Mouse (Mus musculus) CD4-positive helper T cell, adult 2 months (primary cell): ENCODE results near the gene Rras.

ENCODE experiments used
- DNase-seq: peaks from one replicate; pipeline ENCODE4 v3.0.0-alpha.2; 2012; ENCODE audit warnings: low read depth, missing footprints, low spot score

Rras gene

DNA sequence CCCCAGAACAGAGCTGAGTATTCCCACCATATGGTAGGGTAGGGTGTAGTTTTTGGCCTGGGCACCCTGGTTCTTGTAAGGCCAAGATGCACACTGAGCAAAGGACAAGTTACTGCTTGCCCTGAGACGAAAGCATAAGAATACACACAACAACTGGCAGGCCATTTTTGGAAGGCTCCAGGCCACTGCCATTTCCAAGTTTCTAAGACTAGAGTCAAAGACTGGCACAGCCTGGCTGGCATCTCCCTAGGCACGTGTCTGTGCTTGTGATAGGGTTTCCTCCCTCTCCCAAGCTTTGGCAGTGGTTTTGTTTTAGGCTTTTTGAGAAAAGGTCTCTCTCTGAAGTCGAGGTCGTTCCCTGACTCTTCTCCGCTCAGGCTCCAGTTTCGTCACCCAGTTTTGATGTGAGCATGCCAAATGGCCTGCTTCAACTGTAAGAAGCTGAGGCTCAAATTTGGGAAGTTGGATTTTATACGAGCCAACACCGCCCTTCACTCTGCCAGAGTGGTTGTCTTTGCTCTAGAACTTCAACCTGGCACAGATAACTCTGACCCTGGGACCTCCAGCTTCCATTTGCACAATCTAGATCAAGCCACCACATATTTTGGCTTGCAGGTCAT is 8.0 kb downstream of the Rras start:
- no peak for DNase-seq

DNA sequence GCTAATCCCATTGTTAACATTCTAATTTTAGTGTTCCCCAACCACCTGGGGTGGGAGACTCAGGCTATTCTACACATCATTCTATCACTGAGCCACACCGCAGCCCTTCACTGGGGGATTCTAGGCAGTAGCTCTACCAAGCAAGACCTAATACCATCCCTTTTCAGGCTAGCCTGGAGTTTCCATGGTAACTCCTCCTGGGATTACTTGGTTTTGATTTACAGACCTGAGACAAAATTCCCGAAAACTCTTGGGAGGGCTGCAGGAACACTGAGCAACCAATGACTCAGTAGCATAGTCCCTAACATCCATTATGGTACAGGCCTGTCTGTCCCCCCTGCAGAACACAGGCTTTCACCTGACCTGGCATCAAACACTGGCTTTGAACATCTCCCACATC is 8.5 kb downstream of the Rras start:
- DNase-seq: no peak

DNA sequence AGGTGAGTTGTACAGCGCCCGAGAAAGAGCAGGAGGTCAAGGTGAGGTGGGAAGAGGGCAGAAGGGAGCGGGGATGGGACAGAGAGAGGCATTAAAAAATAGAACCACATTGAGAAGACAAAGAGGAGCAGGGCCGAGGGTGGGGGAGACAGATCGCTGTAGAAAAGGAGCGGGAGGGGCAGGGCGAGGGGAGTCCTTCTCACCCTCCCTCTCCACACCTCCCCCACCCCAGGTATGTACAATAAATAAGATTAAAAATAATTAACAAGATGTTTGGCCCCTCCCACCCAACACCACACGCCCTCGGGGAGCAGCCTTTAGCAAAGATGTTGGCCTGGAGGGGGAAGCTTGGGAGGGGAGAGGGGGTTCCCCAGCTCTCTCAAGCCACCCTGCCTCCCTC is 10.0 kb downstream of the Rras start:
- DNase-seq: no peak

DNA sequence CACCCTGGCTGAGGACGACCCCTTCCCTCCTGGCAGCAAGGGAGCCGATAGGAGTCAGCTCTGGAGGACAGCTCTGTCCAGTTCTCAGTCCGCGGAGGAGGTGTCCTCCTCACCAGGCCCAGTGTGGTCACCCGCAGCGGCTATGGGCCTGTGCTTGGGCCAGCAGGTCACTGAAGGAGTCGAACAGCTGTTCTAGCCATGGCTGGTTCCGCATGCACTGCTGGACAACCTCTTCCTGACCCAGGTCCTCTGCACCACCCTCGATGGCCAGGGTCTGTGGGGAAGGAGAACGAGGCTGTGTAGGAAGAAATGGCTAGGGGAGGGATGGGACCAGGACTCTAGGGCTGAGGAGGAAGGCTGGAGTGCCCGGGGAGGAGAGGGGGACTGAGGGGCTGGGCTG is 10.6 kb downstream of the Rras start:
- no peak for DNase-seq

DNA sequence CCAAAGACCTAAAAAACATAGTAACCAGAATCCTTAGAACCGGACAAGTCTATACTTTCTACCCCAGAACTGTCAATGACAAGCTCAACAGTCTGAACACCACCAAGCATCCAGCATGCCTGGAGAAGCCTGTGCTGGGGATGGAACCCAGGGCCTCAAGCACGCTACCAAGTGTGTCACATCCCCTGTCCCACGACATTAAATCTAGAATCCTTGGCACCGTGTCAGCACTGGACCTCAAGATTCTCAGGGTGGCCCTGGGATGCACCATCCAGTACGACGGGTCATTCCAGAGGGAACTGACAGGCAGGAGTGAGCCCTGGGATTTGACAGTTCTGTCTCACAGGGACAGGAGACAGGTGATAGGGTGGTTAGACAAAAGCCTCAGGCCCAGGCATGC is 12.2 kb downstream of the Rras start:
- DNase-seq: no peak

DNA sequence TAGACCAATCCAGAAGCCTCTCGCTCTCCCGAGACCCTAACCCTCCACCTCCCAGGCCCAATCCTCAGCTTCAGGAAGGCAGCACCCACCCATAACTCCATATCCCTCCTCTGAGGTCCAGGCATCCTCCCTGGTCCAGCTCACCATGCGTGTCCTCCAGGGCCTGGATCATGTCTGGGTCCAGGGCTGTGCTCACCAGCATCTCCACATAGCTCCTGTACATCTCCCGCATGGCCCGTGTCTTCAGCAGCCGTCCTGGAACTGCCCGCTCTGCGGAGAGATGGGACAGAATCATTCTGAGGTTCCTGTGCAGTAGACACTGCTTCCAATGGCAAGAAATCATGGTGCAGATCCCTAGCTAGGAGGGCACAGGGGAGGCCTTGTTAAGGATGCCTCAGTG is 13.1 kb downstream of the Rras start:
- no peak for DNase-seq

DNA sequence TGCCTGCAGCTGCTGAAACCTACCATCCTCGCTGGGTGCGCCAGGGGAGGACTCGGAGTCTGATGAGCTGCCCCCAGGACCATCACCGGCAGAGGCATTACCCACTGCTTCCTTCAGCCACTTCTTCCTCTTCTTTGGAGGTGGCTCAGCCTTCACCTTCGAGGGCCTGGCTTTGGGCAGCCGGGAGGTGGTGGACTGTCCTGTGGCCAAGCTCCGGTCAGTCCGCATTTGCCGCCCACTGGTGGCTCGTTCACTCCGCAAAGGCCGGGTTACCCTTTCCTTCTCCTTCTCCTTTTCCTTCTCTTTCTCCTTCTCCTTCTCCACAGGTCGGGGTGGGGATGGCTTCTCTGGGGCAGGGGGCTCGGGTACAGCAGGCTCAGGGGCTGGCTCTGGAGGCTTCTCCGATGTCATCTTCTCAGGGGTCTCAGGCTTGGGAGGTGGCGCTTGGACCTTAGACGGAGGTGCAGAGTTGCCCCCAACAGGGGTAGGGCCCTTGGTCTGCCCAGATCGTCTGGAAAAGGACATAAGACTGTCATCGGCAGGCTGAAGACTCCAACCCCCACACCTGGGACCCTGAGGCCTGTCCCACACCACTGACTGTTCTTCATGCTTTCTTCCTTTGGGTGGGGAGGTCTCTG is 16.1 kb downstream of the Rras start:
- no peak for DNase-seq

DNA sequence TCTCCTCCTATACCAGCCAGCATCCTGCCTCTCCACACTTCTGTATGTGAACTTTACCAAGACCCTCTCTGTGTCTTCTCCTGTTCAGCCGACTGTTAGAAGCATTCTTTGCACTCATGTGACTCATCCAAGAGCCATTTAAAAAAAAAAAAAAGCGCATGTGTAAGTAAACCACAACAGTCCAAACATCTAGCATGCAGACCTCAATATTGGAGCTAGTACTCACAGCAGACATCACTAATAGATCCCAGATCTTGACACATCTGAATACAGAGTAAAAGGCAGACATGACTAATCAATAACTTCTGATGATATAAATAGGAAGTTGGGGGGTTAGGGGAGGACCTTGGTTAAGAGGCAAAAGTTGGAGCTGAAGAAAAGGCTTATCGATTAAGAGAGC is 17.9 kb downstream of the Rras start:
- DNase-seq: no peak

DNA sequence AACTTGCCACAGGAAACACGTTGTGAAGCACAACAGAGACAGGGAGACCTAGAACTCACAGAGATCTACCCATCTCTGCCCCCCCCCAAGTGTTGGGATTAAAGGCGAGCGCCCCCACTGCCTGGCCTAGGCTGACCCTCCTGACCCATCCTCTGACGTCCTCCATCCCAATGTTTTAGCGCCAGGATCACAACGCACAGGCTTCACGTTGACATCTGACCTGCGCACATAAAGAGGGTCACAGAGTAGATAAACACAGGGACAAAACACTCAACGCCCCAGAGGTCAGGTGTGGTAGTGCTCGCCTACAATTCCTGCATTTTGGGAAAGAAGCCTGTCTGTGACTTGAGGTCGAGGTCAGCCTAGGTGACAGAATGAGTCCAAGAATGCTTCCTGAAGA is 18.9 kb downstream of the Rras start:
- DNase-seq: no peak

DNA sequence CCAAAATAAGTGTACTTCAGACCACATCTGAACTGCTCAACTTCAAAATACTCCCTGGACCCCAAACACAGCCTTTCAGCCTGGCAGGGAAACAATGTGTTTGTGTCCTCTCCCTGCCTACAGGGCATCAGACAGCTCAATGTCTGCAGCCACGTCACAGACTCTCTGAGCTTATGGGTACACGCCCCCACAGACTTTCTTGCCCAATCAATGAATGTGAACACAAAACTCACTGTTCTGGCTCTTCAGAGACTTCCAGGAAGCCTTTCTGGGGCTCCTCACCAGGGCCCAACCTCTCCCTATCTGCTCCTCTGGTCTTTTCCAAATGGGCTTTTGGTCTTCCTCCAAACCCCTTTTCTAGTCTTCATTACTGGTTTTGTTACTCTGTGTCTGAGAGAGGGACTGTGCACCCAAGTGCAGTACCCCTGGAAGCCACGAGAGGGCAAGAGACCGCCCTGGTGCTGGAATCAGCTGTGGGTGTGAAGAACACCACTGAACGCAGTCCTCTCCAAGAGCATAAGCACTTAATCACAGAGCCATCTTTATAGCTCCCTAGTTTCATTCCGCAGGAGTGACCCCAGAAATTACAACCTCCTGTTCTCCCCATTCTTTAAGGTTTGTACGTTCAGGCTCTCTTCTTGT is 20.1 kb downstream of the Rras start:
- peak; percentile 67 for DNase-seq

DNA sequence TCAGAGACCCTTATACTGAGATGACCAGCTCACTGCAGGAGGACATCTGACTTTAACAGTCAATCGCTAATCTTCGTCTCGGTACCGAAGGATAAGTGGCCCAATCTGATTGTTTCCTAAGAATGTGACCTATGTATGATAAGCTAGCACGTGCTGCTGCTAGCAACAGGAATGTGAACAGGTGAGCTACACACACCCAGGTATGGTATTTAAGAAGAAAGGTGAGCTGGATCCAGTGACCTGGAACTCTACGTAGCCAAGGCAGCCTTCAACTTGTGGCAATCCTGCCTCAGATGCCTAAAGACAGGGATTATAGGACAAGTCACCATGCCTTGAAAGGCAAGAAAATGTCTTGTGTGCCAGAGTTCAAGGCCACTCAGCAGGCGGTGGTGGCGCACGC is 20.6 kb downstream of the Rras start:
- DNase-seq: no peak

DNA sequence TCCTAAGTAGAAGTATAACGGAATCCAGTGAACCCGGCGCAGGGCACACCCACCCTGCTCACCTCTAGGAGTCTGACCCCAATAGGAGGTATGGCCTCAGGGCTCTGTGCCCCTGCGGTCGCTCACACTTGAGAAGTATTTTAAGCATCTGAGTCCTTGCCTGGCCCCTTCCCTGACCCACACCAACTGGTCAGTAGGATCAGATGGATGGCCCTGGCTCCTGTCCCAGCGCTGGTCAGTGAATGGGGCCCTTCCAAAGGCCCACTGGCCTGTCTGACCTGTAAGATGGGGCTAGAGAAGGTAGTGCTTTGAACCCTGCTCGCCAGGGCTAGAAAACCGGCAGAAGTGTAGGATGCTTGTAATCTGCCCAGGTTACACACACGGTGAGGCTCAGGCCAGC is 23.1 kb downstream of the Rras start:
- no peak for DNase-seq

DNA sequence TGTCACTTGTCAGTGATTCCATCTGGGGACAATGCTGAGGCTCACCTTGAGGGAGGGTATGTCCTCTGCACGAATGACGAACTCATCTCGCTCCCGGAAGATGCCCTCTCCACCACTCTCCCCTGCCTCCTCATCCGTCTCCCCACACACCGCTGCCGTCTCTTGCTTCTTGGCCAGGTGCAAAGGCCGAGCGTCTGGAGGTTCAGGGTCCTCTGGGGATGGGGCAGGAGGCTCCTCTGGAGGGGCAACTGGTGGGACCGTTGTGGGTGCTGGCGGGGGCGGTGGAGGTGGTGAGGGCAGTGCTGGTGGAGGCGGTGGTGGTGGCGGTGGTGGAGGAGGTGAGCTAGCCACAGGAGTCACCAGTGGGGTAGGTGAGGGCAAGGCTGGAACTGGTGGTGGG is 25.5 kb downstream of the Rras start:
- DNase-seq: no peak

DNA sequence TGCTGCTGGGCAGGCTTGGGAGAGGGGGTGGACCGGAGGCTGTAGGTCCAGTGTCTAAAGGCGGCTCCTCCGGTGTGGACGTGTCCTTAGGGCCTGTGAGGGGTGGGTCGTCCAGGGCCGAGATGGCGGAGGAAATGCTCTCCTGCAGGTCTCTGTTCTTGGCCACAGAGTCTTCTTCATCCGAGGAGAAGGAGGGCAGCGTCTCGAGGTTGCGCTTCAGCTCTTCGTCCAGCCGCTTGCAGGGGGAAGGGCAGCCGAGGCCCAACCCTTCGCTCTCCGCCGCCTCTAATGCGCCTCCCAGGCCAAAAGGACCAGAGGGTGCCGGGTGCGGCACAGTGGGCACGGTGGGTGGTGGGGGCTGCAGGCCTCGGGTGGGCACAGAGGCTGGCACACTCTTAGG is 28.0 kb downstream of the Rras start:
- no peak for DNase-seq

DNA sequence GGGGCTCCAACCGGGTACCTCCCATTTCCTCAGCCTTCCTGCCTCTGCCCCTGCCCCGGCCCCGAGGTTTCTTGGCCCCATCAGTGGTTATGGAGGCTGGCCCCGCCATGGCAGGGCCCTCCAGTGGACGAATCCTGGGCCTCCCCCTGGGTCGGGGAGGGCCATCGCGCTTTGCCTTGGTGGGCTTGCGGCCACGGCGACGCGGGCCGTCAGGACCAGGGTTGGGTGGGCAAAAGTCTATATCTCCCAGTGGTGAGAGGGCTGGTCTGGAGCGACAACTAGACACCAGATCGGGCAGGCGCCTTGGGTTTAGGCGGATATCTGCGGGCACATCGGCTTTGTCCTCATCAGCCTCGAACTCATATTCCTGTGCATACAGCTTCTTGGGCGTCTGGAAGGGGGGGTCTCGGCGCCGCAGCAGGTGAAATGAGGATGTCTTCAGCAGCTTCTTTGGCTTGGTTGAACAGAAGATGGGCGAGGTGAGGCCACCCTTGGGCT is 29.1 kb downstream of the Rras start:
- DNase-seq: no peak

DNA sequence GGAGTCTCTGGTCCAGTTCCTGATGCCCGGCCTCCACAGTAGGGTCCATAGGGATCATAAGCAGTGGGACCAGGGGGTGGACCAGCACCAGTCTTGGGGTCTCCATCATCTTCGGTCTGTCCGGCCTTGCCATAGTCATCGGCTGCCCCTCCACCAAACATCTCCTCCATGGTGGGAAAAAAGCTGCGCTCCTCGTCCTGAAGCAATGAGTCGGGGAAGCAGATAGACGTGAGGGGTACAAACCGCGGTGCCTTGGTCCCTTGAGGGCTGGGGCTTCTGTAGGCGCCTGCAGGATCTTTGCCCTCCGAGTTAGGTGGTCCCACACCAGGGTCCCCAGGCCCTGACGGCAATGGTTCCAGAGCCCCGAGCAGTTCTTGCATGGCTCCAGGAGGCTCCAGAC is 29.7 kb downstream of the Rras start:
- DNase-seq: no peak

DNA sequence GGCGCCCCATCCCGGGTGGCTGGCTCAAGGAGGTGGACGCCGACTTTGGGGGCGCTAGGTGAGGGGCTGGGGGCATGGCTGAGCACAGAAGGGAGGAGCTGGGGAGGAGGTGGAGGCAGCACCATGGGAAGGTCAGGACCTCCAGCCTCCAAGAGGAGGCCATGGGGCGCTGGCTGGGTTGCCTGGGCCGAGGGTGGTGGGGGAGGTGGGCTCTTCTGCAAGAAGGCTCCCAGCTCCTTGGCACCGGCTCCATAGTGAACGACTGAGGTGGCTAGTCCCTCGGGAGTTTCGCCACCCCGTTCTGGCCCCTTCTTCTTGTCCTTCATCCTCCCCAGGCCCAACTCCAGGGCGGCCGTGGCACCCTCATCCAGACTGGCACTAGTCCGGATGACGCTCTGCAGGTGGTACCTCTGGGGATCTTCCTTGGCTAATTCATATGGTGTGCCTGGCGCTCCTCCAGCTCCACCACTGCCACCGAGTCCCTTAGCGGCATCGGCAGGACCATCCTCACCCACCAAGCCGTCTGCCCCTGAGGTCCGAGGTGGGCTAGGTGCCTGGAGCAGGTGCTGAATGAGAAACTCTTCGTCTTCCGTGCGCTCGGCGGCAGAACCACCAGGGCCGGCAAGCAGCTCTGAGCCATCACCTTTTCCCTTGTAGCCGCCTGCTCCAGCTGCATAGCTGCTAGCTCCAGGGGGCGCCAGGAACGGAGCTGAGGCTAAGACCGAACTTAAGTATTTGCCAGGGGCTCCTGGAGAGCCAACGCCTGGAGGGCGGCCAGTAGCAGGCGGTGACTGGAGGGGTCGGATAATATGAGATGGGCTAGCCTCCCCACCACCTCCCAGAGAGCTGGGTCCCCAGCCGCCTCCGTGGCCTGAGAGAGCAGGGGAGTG is 30.5 kb downstream of the Rras start:
- DNase-seq: no peak

DNA sequence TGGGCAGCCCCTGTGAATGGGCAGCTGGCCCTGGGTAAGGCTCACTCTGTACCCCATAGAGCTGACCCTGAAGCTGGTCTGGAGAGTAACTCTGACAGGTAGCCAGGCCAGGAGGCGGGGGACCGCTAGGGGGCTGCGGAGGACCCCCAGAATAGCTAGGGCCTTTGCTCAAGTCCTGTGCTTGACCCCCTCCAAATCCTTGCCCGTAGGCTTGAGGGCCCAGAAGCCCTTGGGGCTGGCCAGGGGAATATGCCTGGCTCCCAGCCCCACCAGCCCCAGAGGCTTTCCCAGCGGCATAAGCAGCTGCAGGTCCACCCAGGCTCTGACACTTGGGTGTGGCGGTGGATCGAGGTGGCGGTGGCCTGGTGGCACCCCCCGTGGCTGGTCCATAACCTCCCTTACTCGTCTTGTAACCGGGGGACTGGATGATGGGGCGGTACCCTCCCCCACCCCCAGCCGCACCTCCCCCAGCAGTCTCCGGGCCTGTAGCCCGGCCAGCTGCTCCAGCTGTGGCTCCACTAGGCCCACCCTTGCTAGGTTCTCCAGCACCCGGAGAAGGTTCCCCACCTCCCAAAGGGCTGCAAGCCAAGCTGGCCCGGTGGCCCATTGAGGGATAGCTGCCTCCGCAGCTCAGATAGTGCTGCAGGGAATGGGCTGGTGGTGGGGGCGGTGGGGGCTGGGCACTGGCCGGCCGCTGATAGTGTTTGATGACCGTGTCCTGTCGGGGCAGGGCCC is 31.3 kb downstream of the Rras start:
- no peak for DNase-seq

DNA sequence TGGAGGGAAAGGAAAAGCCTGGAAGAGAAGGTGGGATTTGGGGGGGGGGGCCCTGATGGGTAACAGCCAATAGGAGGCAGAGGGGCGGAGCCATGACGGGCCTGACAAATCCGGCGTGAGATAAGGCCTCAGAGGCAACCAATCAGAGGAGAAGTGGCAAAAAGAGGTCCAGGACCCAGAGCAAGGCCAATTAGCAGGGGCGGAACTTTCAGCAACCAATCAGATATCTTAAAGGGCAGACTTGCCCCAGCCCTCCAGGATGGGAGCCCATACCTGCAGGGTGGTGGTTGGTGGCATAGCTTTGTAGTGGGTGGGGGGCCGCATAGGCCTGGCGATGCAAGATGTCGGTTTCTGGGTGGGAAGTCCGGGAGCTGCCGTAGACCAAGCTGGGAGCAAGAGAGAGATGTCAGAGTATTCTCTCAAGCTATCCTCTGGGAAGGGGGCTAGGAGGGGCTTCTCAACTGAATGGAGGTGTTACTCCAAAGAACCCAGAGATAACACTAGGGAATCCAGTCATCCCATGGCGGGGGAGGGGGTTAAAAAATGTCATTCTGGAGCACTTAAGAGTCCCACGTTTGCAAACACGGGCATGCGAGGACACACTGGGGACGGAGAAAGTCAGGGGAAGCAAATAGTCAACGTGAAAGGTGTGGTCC is 33.3 kb downstream of the Rras start:
- DNase-seq: peak; percentile 58

DNA sequence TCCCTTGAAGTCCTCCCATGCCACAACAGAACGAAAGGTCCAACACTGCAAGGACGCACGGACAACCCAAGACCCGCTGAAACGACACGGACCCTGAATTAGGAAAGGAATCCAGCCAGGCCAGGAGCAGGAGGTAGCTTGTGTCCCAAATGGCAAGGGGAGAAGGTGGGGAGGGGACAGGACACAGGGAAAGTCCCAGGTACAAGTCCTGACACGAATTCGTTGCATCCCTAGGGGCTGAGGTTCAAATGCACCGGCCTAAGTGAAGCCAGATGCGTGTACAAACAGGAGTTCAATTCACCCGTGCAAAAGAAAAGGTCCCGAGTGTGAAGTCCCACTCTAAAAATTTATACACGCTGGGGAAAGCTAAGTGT is 33.8 kb downstream of the Rras start:
- peak; percentile 24 for DNase-seq
